Mouse (Mus musculus): ENCODE results near the gene Coq5. TPM values are rescaled to one million over a fixed set of nuclear protein-coding genes. Genes with fewer than 3 reads are reported as not detected.

The Coq5 gene
- 10 to 100 TPM; 73.1 to 89.5 (median 82.1) TPM for total RNA-seq (2022)

DNA sequence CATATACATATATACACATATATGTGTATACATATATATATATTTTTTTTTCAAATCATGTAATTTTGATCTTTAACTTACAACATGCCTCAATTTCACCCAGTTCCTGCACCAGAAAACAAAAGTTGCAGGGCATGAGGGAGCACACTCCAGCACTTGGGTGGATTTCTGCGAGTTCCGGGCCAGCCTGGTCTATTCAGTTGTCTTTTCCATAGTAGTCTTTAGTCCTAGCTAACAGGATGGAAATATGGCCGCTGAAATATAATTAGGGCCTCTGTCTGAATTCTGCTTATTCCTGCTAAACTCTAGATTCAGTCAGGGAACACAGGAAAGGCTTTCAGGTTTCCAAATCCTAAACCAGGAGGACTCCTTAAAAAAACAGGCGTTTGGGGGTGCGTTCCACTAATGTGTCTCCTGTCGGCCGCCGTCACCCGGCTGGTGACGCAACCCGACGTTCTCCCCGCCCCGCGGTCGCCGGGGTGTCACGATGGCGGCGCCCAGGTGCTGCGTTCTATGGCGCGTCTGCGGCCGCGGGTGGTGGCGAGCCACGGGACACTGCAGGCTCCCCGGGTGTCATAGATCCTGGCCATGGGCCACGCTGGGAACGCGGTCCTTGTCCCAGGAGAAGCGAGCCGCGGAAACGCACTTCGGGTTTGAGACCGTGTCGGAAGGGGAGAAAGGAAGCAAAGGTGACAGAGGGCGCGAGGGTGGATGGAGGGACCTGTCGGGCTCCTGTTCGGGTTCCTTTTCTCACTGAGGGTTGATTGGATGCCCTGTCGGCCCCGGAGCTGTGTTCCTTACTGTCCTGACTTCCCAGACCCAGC, at the start of gene Coq5:
Gene Coq5 (plus strand): TSS at position 441 of the 824 bp plus-strand sequence.
- peak; percentile 54 to 76 for DNase-seq (ENCODE audit: low spot score in 2 of 2)

DNA sequence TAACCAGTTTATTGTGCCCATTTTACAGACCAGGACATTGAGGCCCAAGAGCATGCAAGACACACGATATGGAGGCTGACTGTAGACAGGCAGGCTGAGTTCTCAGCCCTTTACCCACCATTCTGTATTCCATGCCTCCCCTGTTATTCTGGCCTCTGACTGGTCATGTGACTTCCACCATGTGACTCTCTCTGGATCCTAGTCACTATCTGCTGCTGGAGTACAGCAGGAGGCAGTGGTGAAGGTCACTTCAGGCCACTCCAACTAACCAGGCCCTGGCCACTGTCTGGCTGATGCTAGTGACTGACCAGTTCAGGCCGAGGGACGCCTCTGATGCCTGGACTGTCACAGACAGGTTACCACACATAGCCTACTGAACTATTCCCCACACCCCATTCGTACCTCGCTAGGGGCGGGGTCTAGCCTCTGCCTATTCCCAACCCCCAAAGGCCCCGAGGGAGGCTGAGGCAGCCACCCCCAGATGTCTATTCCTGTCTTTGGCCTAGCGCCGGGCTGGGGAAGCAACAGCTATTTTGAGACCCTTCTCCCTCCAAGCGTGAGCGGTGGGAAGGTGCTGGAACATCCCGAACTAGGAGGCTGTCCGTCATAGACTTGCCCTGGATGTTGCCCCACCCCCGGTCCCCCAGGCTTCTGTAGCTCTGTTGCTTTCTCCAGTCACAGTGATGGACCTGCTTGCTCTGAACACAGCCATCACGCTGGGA, 48.5 kb upstream of the Coq5 start:
- peak in 1 of 2 experiments; percentile 27 for DNase-seq (ENCODE audit: low spot score in 2 of 2)

DNA sequence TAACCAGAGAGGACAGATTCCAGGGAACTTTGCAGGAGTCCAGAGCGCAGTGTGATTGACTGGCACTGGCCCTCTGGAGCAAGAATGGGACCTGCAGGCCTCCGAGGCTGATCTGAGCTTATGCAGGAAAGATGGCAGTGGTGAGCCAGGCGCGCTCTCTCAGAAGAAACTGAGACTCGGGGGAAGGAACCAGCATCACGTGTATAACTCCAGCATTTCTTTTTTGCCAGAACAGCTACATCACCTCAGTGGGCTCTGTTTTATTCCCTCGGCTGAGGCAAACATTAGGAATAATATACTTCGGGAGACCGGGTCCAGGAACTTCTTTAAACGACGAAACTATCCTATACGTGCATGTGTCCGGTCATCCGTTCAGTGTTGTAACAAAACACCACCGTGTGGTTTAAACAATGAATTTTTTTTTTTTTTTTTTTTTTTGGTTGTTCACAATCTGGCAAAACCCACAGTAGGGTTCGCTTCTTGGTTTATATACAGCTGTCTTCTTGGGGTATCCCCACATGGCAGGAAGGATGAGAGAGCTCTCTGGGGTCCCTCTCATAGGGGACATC, 47.8 kb upstream of the Coq5 start:
- DNase-seq (ENCODE audit: low spot score in 2 of 2): no peak

DNA sequence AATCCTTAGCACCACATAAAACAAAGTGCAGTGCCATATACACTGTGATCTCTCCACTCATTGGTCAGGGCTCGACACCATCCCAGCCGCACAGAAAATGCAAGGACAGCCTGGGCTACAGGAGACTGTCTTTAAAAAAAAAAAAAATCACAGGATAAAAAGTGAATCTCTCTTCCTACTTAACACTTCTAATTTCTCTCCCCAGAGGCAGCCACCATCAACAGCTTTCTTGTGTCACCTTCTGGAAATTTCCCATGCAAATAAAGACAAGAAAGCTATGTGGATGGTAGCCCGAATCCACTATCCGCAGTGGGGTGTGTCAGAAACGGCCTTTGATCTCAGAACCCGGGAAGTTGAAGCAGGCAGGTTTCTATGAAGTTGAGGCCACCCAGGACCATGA, 47.0 kb upstream of the Coq5 start:
- DNase-seq (ENCODE audit: low spot score in 2 of 2): no peak

DNA sequence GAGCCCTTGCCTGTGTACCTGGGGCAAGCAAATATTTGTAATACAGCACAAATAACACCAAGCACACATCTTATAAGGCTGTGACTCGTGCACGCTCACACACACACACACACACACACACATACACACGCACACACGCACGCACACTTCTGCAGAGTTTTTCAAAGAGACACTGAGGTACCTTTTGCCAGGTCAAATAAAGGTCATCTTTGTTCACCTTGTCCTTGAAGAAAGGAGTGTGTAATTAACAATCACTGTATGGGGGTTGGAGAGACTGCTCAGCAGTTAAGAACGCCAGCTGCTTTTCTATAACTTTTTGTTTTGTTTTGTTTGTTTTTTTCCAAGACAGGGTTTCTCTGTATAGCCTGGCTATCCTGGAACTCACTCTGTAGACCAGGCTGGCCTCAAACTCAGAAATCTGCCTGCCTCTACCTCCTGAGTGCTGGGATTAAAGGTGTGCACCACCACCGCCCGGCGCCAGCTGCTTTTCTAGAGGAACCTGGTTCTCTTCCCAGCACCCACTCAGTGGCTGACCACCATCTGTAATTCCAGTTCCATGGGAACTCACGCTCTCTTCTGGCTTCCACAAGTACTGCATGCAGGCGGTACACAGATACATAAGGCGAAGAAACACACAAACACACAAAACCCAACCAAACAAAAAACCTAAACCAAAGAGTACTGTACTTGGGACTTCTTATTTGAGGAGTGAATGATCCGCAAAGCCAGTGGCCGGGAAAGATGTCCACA, 46.3 kb upstream of the Coq5 start:
- DNase-seq (ENCODE audit: low spot score in 2 of 2): no peak

DNA sequence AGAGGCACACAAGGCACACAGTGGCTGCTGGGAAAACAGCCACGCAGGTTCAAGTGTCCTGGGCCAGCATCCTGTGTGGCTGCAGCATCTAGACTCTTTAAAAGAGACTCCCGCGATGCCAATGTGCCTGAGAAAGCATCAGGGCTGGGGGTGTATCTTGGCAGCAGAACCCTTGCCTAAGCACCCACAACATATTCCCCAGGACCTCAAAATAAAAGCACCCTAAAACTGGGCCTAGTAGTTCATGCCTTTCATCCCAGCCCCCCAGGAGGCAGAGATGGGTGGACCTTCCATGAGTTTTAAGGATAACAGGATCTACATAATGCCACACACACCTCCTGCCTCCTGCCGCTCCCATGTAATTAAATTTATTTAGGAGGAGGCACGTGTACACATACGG, 44.9 kb upstream of the Coq5 start:
- no peak for DNase-seq (ENCODE audit: low spot score in 2 of 2)

DNA sequence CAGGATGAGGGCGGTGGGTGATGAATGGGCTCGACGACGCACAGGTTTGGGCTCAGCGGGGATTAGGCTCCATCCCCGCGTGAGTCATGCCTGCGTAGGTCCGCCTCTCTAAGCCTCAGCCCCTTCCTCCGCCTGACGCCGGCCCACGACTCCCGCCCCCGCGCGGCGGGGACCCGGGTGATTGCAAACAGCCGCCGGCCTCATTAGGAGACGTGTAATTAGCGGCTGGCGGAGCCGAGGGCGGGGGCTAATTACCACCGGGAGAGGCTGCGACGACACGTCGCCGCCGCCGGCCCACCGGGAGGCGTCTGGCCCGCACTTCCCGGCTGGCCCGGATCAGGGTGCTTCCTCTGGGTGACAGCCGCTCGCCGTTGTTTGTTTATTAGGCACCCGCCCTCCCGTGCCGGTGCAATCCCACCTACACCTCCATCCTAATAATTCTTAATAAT, 44.1 kb upstream of the Coq5 start:
- DNase-seq (ENCODE audit: low spot score in 2 of 2): peak; percentile 30 to 51

DNA sequence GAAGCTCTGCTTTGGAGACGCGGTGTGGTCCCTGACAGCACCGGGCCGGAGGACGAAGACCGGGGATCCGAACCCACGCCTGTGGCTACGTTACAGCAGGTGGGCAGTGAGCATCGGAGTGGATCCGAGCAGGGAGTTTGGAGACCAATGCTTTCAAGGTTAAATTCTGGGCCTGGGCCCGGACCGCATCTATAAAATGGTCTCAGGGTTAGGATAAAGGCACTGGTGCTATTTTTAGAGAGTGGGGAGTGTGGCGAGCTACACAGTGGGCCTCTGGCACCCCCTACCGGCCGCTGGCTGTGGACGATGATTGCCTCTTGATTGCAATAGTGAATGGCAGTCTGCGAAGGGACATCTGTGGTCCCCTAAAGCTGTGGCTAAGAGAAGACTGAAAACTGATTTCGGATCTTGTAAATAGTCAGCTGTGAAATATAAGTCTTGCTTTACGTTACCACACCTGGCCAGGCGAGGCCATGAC, 43.6 kb upstream of the Coq5 start, which contains the start of gene Pop5:
Gene Pop5 (plus strand): TSS at position 51 of the 478 bp plus-strand sequence.
- DNase-seq (ENCODE audit: low spot score in 2 of 2): peak; percentile 83 to 84

DNA sequence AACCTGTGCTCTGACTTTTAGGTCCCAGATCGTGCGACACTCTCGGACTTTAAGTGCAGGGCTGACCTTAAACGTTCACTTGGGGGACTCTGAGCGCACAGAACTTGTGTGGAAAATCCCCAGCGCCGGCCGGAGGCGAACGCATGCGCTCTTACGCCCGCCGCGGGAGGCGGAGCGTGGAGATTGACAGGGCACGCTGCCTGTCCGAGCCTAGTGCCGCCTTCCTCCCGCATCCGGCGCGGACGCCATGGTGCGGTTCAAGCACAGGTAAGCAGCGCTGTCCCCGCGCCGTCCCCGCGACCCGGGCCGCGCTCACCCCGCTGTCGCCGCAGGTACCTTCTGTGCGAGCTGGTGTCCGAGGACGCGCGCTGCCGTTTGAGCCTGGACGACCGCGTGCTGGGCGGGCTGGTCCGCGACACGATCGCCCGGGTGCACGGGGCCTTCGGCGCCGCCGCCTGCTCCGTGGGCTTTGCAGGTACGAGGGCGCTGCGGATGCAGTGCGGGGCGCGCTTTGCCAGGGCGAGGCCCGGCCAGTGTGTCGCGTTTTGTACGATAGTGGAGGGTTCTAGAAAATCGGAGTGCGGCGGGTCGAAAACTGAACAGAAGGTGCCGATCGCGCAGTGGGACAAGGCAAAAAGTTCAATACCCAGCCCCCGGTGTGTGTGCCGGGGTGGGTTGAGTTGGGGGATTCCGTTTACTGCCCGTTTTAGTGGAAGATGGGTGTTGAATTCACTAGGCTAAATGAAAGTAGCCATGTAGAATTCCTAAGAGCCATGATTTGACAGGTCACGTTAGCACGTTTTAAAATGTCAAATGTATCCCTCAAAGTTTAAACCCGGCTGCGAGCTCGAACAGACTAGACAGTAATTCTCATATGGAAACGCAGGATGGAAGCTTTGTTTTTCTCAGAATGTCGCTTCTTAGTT, 41.4 kb upstream of the Coq5 start:
- DNase-seq (ENCODE audit: low spot score in 2 of 2): peak; percentile 86 to 88

DNA sequence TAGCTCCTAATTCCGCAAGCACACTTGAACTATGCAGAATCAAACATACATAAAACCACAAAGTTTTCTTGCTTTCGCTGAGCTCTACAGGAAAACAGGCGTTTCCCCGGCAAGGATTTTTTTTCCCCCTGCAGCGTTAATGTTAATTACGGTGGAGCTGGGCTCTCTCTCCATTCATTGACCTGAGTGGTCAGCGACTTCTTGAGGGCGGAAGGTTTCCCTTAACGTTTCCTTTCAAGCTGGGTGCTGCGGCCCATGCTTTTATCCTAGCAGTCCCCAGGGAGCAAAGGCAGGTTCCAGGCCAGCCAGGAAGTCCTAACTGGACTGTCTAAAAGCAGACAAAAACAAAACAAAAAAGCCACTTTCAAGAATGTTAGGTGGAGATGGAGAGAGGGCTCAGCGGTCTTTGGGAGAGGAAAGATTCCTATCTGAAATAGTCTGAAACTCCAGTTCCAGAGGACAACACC, 40.7 kb upstream of the Coq5 start:
- DNase-seq (ENCODE audit: low spot score in 2 of 2): no peak

DNA sequence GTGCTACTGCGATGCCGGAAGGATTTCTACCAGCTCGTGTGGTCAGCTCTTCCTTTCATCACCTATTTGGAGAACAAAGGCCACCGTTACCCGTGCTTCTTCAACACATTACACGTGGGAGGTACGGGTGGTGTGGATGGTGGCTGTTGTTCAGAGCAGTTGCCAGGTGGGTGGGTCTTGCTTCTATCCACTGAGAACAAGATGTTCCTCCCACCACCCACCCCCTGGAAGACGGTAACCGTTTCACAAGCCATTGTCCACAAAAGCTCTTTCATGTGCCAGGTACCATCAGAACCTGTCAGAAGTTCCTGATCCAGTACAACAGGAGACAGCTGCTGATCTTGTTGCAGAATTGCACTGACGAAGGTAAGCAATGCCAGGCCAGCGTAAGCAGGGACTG, 39.3 kb upstream of the Coq5 start:
- DNase-seq (ENCODE audit: low spot score in 2 of 2): no peak

DNA sequence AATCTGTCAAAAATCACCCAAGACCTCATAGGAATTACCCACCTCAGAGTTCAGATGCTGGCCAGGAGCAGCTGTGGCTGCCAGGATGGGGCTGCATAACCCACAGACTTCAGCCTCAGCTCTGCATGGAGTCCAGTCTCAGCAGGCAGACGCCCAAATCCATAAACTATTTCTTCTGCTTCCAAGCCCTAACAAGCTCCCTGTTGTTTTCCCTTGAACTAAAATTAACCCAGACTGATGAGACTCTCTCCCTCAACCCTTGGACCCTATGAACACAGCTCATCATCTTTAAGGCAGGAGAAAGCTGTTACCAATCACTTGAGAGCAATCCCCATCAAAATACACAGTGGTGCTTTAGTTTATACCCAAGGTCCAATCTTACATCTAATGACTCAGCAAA, 24.0 kb upstream of the Coq5 start:
- no peak for DNase-seq (ENCODE audit: low spot score in 2 of 2)

DNA sequence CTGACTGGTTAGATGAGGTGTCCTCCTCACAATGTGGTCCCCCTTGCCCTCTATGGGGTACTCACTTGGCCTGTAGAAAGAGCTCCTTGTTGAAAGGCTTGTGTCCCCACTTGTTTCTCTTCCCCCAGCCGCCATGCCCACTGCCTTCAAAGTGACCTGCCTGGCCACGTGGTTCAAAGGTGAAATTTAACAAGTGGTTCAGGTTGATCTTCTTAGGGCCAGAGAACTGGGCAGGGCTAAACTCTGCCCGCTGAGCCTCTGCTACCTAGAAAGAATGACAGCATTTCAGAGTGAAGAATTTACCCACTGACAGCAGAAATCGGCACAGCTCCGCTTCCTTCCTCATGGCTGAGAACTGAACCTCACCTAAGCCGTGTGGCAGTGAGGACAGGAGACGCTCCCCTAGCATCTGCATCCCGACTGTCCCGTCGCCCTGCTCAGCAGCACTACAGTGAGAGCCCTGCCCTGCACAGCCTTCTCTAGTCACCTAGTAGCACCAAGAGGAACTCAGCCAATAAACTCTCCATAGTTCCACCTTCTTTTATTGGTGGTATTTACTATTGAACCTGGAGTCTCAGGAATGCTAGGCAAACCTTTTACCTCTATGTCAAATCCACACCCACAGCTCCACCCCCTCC, 22.4 kb upstream of the Coq5 start:
- no peak for DNase-seq (ENCODE audit: low spot score in 2 of 2)

DNA sequence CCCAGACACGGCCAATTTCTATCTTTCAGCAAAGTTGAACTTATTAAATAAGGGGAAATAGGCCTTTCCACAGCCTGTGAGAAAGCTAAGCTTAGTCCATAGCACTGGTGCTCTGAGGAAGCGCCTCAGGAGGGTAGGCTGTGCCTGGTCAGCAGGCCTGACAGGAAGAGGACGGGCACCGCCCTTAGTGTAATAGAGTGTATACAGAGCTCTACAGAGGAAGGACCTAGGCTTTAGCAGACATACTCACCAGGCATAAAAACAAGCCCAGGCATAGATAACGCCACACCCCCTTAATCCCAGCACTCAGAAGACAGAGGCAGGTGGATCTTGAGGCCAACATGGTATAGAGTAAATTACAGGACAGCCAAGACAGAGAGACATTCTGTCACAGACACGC, 19.1 kb upstream of the Coq5 start:
- no peak for DNase-seq (ENCODE audit: low spot score in 2 of 2)

DNA sequence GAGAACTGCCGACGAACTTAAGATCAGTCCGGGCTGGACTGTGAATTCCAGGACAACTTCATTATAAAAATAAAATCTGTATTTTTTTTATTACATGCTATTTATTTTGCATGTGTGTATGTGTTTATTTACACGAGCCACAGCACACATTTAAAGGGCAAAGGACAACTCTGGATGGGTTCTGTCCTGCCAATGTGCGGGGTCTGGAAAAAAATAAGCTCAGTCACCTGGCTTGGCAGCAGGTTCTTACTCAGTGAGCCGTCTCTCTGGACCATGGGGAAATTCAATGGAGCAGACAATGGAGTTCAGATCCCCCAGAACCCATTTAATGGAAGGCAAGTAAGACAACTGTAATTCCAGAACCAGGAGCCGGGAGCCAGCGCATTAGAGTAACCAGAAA, 18.3 kb upstream of the Coq5 start:
- DNase-seq (ENCODE audit: low spot score in 2 of 2): no peak

DNA sequence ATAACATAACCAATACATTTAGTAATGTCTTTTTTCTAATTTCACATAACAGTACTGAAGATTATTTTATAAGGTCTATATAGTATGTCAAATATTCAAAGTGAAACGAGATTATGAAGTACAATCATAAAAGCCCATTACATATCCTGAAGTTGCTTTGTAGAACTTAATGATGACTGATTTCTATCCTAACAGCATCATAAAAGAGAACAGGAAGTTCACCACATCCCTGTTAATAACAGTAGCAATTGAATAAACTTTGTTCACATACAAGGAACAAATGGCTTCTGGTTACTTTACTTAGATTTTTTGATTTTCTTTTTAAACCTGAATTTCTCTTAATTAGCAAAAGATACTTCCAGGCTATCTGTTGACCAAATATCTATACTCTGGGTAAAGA, 17.6 kb upstream of the Coq5 start:
- DNase-seq (ENCODE audit: low spot score in 2 of 2): no peak

DNA sequence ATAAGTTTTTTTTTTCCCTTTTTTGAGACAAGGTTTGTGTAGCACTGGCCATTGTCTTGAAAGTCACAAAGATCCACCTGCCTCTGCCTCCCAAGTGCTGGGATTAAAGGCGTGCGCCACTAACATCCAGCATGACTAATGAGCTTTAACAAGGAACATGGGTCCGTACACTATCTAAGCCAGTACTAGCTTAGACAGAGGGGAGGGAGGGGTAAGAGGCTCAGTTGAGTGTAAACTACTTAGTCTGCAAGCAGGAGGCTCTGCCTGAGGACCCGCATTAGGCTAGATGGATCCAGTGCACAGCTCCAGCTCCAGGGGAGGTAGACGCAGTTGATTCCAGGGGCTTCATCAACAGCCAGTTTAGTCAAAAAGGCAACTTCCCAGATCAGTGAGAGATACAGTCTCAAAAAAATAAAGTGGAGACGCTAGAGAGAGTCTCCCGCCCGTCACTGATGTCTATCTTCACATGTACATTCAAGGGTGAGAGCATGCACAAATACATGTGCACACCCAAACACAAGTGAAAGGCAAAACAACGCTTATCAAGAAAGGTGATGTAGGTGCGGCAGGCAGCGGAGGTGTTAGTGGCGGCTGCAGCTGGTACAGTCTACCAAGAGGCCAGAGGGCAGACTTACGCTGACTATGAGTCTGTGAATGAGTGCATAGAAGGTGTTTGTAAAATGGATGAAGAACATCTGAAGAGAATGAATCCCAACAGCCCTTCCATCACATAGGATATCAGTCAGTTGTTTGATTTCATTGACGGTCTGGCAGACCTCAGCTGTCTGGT, 16.8 kb upstream of the Coq5 start:
- DNase-seq (ENCODE audit: low spot score in 2 of 2): no peak

DNA sequence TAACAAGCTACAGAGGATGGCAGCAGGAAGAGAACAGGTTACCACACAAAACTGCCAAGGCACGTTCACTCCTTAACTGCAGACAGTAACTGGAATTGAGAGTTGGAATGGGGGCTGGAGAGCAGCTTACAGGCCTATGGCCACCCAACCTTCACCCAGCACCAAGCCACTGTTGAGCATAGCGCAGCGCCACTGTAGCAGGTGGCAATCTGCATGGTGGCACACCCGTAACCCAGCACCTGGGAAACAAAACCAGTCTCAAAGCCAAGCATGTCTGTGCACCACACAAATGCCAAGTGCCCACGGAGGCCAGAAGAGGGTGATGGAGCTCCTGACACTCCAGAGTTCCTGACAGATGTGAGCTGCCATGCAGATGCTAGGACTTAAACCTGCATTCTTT, 13.1 kb upstream of the Coq5 start:
- DNase-seq (ENCODE audit: low spot score in 2 of 2): no peak
